Mouse (Mus musculus) cortical plate, adult 2 months (tissue): Measurements from ENCODE around the gene Cdk11b. TPM values are rescaled to one million over a fixed set of nuclear protein-coding genes. Genes with fewer than 3 reads are reported as not detected.
"Not testable (repeated sequence)": the region's sequence is repeated elsewhere in the genome, so short reads cannot be mapped to it uniquely, and the experiment has no call there.

Source experiments
- H3K27ac ChIP-seq: fragments of 200-500 bp; 2 replicates; pipeline ENCODE4 v1.5.1; 2012; ENCODE audit warnings: low read length, control low read depth, inconsistent platforms; ENCODE audit not compliant: insufficient read depth
- H3K4me1 ChIP-seq: fragments of 200-500 bp; 2 replicates; pipeline ENCODE4 v1.6.1; 2011; ENCODE audit warnings: low read length; ENCODE audit not compliant: control insufficient read depth, insufficient read depth
- H3K4me3 ChIP-seq: fragments of 200-500 bp; 2 replicates; pipeline ENCODE4 v1.5.1; 2011; ENCODE audit warnings: mild to moderate bottlenecking, low read length, control low read depth; ENCODE audit not compliant: insufficient read depth
- CTCF ChIP-seq: fragments of 200-500 bp; IDR thresholded peaks from 2 replicates; pipeline ENCODE4 v1.5.1; 2011; ENCODE audit warnings: mild to moderate bottlenecking, control low read depth, low read length; ENCODE audit not compliant: insufficient read depth; ENCODE audit errors: extremely low read depth
- POLR2A ChIP-seq: fragments of 200-500 bp; IDR thresholded peaks from 2 replicates; pipeline ENCODE4 v1.6.1; 2011; ENCODE audit warnings: mild to moderate bottlenecking, low read length, control low read depth; ENCODE audit not compliant: insufficient read depth; ENCODE audit errors: extremely low read depth
- polyA plus RNA-seq: library from polyadenylated mRNA; depleted of rRNA; stranded (reverse); fragments of >200 nt; gene quantifications from 2 replicates; pipeline ENCODE4 v1.2.3, GENCODE M21; 2012

The Cdk11b gene
- polyA plus RNA-seq, 1 experiment: 48.2 TPM

- TF ChIP-seq POLR2A: no peak
- no peak for TF ChIP-seq CTCF
Observed at GRCm38 (mm10) chr4:155658961-155659360, 34.3 kb downstream of the Cdk11b start.

GRCm38 (mm10) chr4:155660641-155661040, 36.0 kb downstream of the Cdk11b start:
- Histone ChIP-seq H3K4me3 (no peak overlapping the region), H3K27ac (no peak overlapping the region), H3K4me1 (no peaks in the 10 kb centered on the region)
- TF ChIP-seq POLR2A (no peak), CTCF (no peak)

More at GRCm38 (mm10) chr4:155658961-155659360, 34.3 kb downstream of the Cdk11b start:
- Histone ChIP-seq H3K4me3 (no peak overlapping the region), H3K27ac (no peak overlapping the region), H3K4me1 (no peaks in the 10 kb centered on the region)

- TF ChIP-seq POLR2A: no peak
- no peak for TF ChIP-seq CTCF
- peaks cover 3% of the 10 kb centered on the region for H3K4me1 ChIP-seq
- H3K27ac ChIP-seq: no peak overlapping the region
- H3K4me3 ChIP-seq: no peak overlapping the region
Observed at GRCm38 (mm10) chr4:155666903-155667302, 42.2 kb downstream of the Cdk11b start.

GRCm38 (mm10) chr4:155668689-155669597, 44.3 kb downstream of the Cdk11b start, which contains the start of gene Mib2:
TSS of gene Mib2 (minus strand) at chr4:155669198.
- Histone ChIP-seq H3K27ac (peak within 1 kb of the TSS; percentile 70), H3K4me1 (peaks cover 3% of the 10 kb centered on the region), H3K4me3 (peak within 1 kb of the TSS; percentile 50)
- TF ChIP-seq POLR2A: 0 out of 2 replicates have a peak, but pooled peaks have one; percentile 56
- no peak for TF ChIP-seq CTCF

- no peak for TF ChIP-seq POLR2A
- TF ChIP-seq CTCF: no peak
- Histone ChIP-seq H3K27ac (no peak overlapping the region), H3K4me3 (peak overlapping the region; percentile 50), H3K4me1 (peaks cover 3% of the 10 kb centered on the region)
Observed at GRCm38 (mm10) chr4:155669598-155670075, 45.0 kb downstream of the Cdk11b start.

GRCm38 (mm10) chr4:155670236-155670635, 45.6 kb downstream of the Cdk11b start:
- not testable (repeated sequence) for H3K4me3 ChIP-seq, H3K27ac ChIP-seq, H3K4me1 ChIP-seq

GRCm38 (mm10) chr4:155672082-155672481, 47.4 kb downstream of the Cdk11b start:
- no peak overlapping the region for H3K27ac ChIP-seq
- TF ChIP-seq CTCF: no peak
- TF ChIP-seq POLR2A: no peak
- no peak overlapping the region for H3K4me3 ChIP-seq
- peaks cover 3% of the 10 kb centered on the region for H3K4me1 ChIP-seq

- Histone ChIP-seq H3K4me1 (no peaks in the 10 kb centered on the region), H3K27ac (no peak overlapping the region), H3K4me3 (no peak overlapping the region)
- peak; percentile 45; the same call in 1 of the 2 replicates for TF ChIP-seq CTCF
- no peak for TF ChIP-seq POLR2A
Observed at GRCm38 (mm10) chr4:155675991-155676390, 51.3 kb downstream of the Cdk11b start.

GRCm38 (mm10) chr4:155683670-155684277, 59.1 kb downstream of the Cdk11b start:
- not testable (repeated sequence) for H3K4me3 ChIP-seq, H3K27ac ChIP-seq, H3K4me1 ChIP-seq

- not testable (repeated sequence) for H3K4me1 ChIP-seq, H3K4me3 ChIP-seq, H3K27ac ChIP-seq
Observed at GRCm38 (mm10) chr4:155687764-155688163, 63.1 kb downstream of the Cdk11b start.
